Mouse (Mus musculus) intestine, postnatal 0 days (tissue): Measurements from ENCODE around the gene Lmnb2. TPM values are rescaled to one million over a fixed set of nuclear protein-coding genes. Genes with fewer than 3 reads are reported as not detected.

Experiments
- ATAC-seq: fragments of 200-750 bp; cut with Nextera tagmentation; 2 replicates; pipeline ENCODE4 v1.8.0; 2017; ENCODE audit warnings: mild to moderate bottlenecking, moderate TSS enrichment, moderate library complexity
- H3K27ac ChIP-seq: fragments of 300-500 bp; sonication (generic); 2 replicates; pipeline ENCODE4 v1.5.1; 2014; ENCODE audit warnings: mild to moderate bottlenecking, low read depth, low read length, moderate library complexity
- H3K27me3 ChIP-seq: fragments of 300-500 bp; sonication (generic); replicated peaks from 2 replicates; pipeline ENCODE4 v1.6.1; 2014; ENCODE audit warnings: low read length, mixed read lengths; ENCODE audit not compliant: control insufficient read depth, insufficient read depth
- H3K36me3 ChIP-seq: fragments of 300-500 bp; sonication (generic); 2 replicates; pipeline ENCODE4 v1.6.1; 2014; ENCODE audit warnings: mild to moderate bottlenecking, moderate library complexity; ENCODE audit not compliant: control insufficient read depth, insufficient read depth
- H3K4me1 ChIP-seq: fragments of 300-500 bp; sonication (generic); replicated peaks from 2 replicates; pipeline ENCODE4 v1.6.1; 2014; ENCODE audit warnings: antibody characterized with exemption, low read length, mixed read lengths; ENCODE audit not compliant: control insufficient read depth, insufficient read depth
- H3K4me2 ChIP-seq: fragments of 300-500 bp; sonication (generic); replicated peaks from 2 replicates; pipeline ENCODE4 v1.6.1; 2014; ENCODE audit warnings: low read depth, mild to moderate bottlenecking, moderate library complexity
- H3K4me3 ChIP-seq: fragments of 300-500 bp; sonication (generic); 2 replicates; pipeline ENCODE4 v1.5.1; 2014; ENCODE audit warnings: low read depth, low read length
- H3K9ac ChIP-seq: fragments of 300-500 bp; sonication (generic); 2 replicates; pipeline ENCODE4 v1.6.1; 2014; ENCODE audit warnings: mild to moderate bottlenecking, low read depth, low read length
- H3K9me3 ChIP-seq: fragments of 300-500 bp; sonication (generic); 2 replicates; pipeline ENCODE4 v1.6.1; 2016; ENCODE audit warnings: mixed run types; ENCODE audit not compliant: control insufficient read depth
- CTCF ChIP-seq: sonication (generic); IDR thresholded peaks from 2 replicates; pipeline ENCODE4 v1.5.1; 2016; ENCODE audit warnings: low read depth, mild to moderate bottlenecking, control low read depth, antibody characterized with exemption, moderate library complexity
- WGBS: fragments of 180-500 bp; shearing (Covaris S2); extraction: QIAGEN DNeasy Blood & Tissue Kit; methylation state at CpG from one replicate; pipeline ENCODE4 v1.1.7; 2014; 5-methylcytosine and 5-hydroxymethylcytosine counted together
- polyA plus RNA-seq: library from polyadenylated mRNA; unstranded; fragments of >200 nt; fragmentation: Nextera tagmentation; extraction: Ambion mirVana; gene quantifications from 2 replicates; pipeline ENCODE4 v1.2.1, GENCODE M21; 2015

Lmnb2 gene
- polyA plus RNA-seq, 1 experiment from 2014 or later, result 12.9 TPM

GRCm38 (mm10) chr10:80949081-80949480 lies 31.0 kb upstream of the Lmnb2 start:
- Histone ChIP-seq H3K4me3 (no peak overlapping the region), H3K27ac (no peak overlapping the region), H3K4me1 (peaks cover 10% of the 10 kb centered on the region; the same call in 1 of the 2 replicates), H3K9me3 (no peaks in the 10 kb centered on the region), H3K27me3 (no peaks in the 10 kb centered on the region), H3K9ac (no peak overlapping the region), H3K4me2 (no peak overlapping the region), H3K36me3 (no peaks in the 10 kb centered on the region)
- no peak for ATAC-seq
- no peak for TF ChIP-seq CTCF
- 51% methylated on average over 3 of the region's 3 CpGs for WGBS

GRCm38 (mm10) chr10:80948570-80948969 lies 30.5 kb upstream of the Lmnb2 start:
- H3K9me3 ChIP-seq, result no peaks in the 10 kb centered on the region
- no peaks in the 10 kb centered on the region for H3K36me3 ChIP-seq
- H3K9ac ChIP-seq, result no peak overlapping the region
- H3K27ac ChIP-seq, result no peak overlapping the region
- H3K4me3 ChIP-seq, result no peak overlapping the region
- H3K4me1 ChIP-seq, result peaks cover 10% of the 10 kb centered on the region; the same call in 1 of the 2 replicates
- 13% methylated on average over 6 of the region's 6 CpGs for WGBS
- ATAC-seq, result peak; percentile 58
- no peaks in the 10 kb centered on the region for H3K27me3 ChIP-seq
- no peak overlapping the region for H3K4me2 ChIP-seq
- TF ChIP-seq CTCF, result no peak

GRCm38 (mm10) chr10:80947802-80948201 lies 29.8 kb upstream of the Lmnb2 start:
- Histone ChIP-seq H3K36me3 (no peaks in the 10 kb centered on the region), H3K27ac (no peak overlapping the region), H3K9ac (no peak overlapping the region), H3K4me1 (peaks cover 10% of the 10 kb centered on the region; the same call in 1 of the 2 replicates), H3K9me3 (no peaks in the 10 kb centered on the region), H3K27me3 (no peaks in the 10 kb centered on the region), H3K4me3 (no peak overlapping the region), H3K4me2 (no peak overlapping the region)
- no peak for ATAC-seq
- WGBS, result 30% methylated on average over 2 of the region's 2 CpGs
- TF ChIP-seq CTCF, result no peak

GRCm38 (mm10) chr10:80946684-80947437 lies 28.8 kb upstream of the Lmnb2 start:
- Histone ChIP-seq H3K27me3 (no peaks in the 10 kb centered on the region), H3K9me3 (no peaks in the 10 kb centered on the region), H3K4me3 (no peak overlapping the region), H3K36me3 (no peaks in the 10 kb centered on the region), H3K4me1 (peaks cover 10% of the 10 kb centered on the region; the same call in 1 of the 2 replicates), H3K4me2 (no peak overlapping the region), H3K9ac (no peak overlapping the region), H3K27ac (no peak overlapping the region)
- no peak for ATAC-seq
- 65% methylated on average over 14 of the region's 14 CpGs for WGBS
- peak; percentile 64 for TF ChIP-seq CTCF

GRCm38 (mm10) chr10:80944231-80944630 lies 26.2 kb upstream of the Lmnb2 start:
- H3K4me1 ChIP-seq, result peaks cover 21% of the 10 kb centered on the region; the same call in 1 of the 2 replicates
- TF ChIP-seq CTCF, result no peak
- ATAC-seq, result no peak
- H3K9me3 ChIP-seq, result no peaks in the 10 kb centered on the region
- H3K27me3 ChIP-seq, result no peaks in the 10 kb centered on the region
- no peaks in the 10 kb centered on the region for H3K36me3 ChIP-seq
- WGBS, result 85% methylated on average over 5 of the region's 5 CpGs
- no peak overlapping the region for H3K27ac ChIP-seq
- no peak overlapping the region for H3K4me2 ChIP-seq
- H3K4me3 ChIP-seq, result no peak overlapping the region
- H3K9ac ChIP-seq, result no peak overlapping the region

- 55% methylated on average over 9 of the region's 9 CpGs for WGBS
- Histone ChIP-seq H3K4me2 (no peak overlapping the region), H3K9ac (no peak overlapping the region), H3K4me1 (peaks cover 25% of the 10 kb centered on the region; the same call in 1 of the 2 replicates), H3K27ac (no peak overlapping the region), H3K36me3 (no peaks in the 10 kb centered on the region), H3K9me3 (no peaks in the 10 kb centered on the region), H3K27me3 (no peaks in the 10 kb centered on the region), H3K4me3 (no peak overlapping the region)
- no peak for ATAC-seq
- TF ChIP-seq CTCF, result no peak
Measured at GRCm38 (mm10) chr10:80943701-80944100, 25.7 kb upstream of the Lmnb2 start.
